Mouse (Mus musculus): ENCODE measurements around the gene Iqub. TPM values are rescaled to one million over a fixed set of nuclear protein-coding genes. Genes with fewer than 3 reads are reported as not detected.

Gene Iqub
- polyA plus RNA-seq, 1 experiment, result 0.33 TPM

GRCm38 (mm10) chr6:24546716-24547420, 32.0 kb upstream of the Iqub start:
- Histone ChIP-seq H3K27ac (ENCODE audit: insufficient read depth, low read length) (no peak overlapping the region), H3K9ac (ENCODE audit: low read depth, poor library complexity, severe bottlenecking) (no peak overlapping the region), H3K4me3 (ENCODE audit: low read depth, low read length) (no peak overlapping the region), H3K4me1 (ENCODE audit: control insufficient read depth, insufficient read depth, low read length) (no peaks in the 10 kb centered on the region), H3K9me3 (replicated peaks; ENCODE audit: control insufficient read depth, insufficient read depth, low read length, poor library complexity, severe bottlenecking) (no peaks in the 10 kb centered on the region), H3K36me3 (ENCODE audit: control insufficient read depth, insufficient read depth, low read length, poor library complexity, severe bottlenecking) (no peaks in the 10 kb centered on the region), H3K27me3 (ENCODE audit: control insufficient read depth, insufficient read depth, low read length, poor library complexity, severe bottlenecking) (no peaks in the 10 kb centered on the region)
- no peak for TF ChIP-seq CTCF (IDR thresholded peaks at IDR 0.05; ENCODE audit: low read depth, low read length)
- TF ChIP-seq EP300 (IDR thresholded peaks at IDR 0.05; ENCODE audit: insufficient read depth, low read depth, low read length), result no peak
- TF ChIP-seq POLR2A (IDR thresholded peaks at IDR 0.05; ENCODE audit: insufficient read depth, low read length), result no peak

GRCm38 (mm10) chr6:24543119-24543591, 28.3 kb upstream of the Iqub start:
- H3K27me3 ChIP-seq (ENCODE audit: control insufficient read depth, insufficient read depth, low read length, poor library complexity, severe bottlenecking), result no peaks in the 10 kb centered on the region
- H3K9ac ChIP-seq (ENCODE audit: low read depth, poor library complexity, severe bottlenecking), result no peak overlapping the region
- TF ChIP-seq EP300 (IDR thresholded peaks at IDR 0.05; ENCODE audit: insufficient read depth, low read depth, low read length) (no peak), CTCF (IDR thresholded peaks at IDR 0.05; ENCODE audit: low read depth, low read length) (no peak), POLR2A (IDR thresholded peaks at IDR 0.05; ENCODE audit: insufficient read depth, low read length) (no peak)
- H3K4me1 ChIP-seq (ENCODE audit: control insufficient read depth, insufficient read depth, low read length), result no peaks in the 10 kb centered on the region
- H3K27ac ChIP-seq (ENCODE audit: insufficient read depth, low read length), result no peak overlapping the region
- no peak overlapping the region for H3K4me3 ChIP-seq (ENCODE audit: low read depth, low read length)
- H3K9me3 ChIP-seq (replicated peaks; ENCODE audit: control insufficient read depth, insufficient read depth, low read length, poor library complexity, severe bottlenecking), result no peaks in the 10 kb centered on the region
- no peaks in the 10 kb centered on the region for H3K36me3 ChIP-seq (ENCODE audit: control insufficient read depth, insufficient read depth, low read length, poor library complexity, severe bottlenecking)

GRCm38 (mm10) chr6:24542393-24542792, 27.5 kb upstream of the Iqub start:
- no peak overlapping the region for H3K4me3 ChIP-seq (ENCODE audit: low read depth, low read length)

GRCm38 (mm10) chr6:24540106-24540505, 25.2 kb upstream of the Iqub start:
- H3K4me3 ChIP-seq (ENCODE audit: low read depth, low read length), result no peak overlapping the region
- H3K4me1 ChIP-seq (ENCODE audit: control insufficient read depth, insufficient read depth, low read length), result no peaks in the 10 kb centered on the region
- H3K9me3 ChIP-seq (replicated peaks; ENCODE audit: control insufficient read depth, insufficient read depth, low read length, poor library complexity, severe bottlenecking), result no peaks in the 10 kb centered on the region
- TF ChIP-seq EP300 (IDR thresholded peaks at IDR 0.05; ENCODE audit: insufficient read depth, low read depth, low read length) (no peak), POLR2A (IDR thresholded peaks at IDR 0.05; ENCODE audit: insufficient read depth, low read length) (no peak), CTCF (IDR thresholded peaks at IDR 0.05; ENCODE audit: low read depth, low read length) (no peak)
- no peak overlapping the region for H3K9ac ChIP-seq (ENCODE audit: low read depth, poor library complexity, severe bottlenecking)
- no peaks in the 10 kb centered on the region for H3K27me3 ChIP-seq (ENCODE audit: control insufficient read depth, insufficient read depth, low read length, poor library complexity, severe bottlenecking)
- H3K27ac ChIP-seq (ENCODE audit: insufficient read depth, low read length), result no peak overlapping the region
- H3K36me3 ChIP-seq (ENCODE audit: control insufficient read depth, insufficient read depth, low read length, poor library complexity, severe bottlenecking), result no peaks in the 10 kb centered on the region

More at GRCm38 (mm10) chr6:24542393-24542792, 27.5 kb upstream of the Iqub start:
- no peak overlapping the region for H3K9ac ChIP-seq (ENCODE audit: low read depth, poor library complexity, severe bottlenecking)
- H3K27me3 ChIP-seq (ENCODE audit: control insufficient read depth, insufficient read depth, low read length, poor library complexity, severe bottlenecking), result no peaks in the 10 kb centered on the region
- H3K4me1 ChIP-seq (ENCODE audit: control insufficient read depth, insufficient read depth, low read length), result no peaks in the 10 kb centered on the region
- no peaks in the 10 kb centered on the region for H3K9me3 ChIP-seq (replicated peaks; ENCODE audit: control insufficient read depth, insufficient read depth, low read length, poor library complexity, severe bottlenecking)
- H3K36me3 ChIP-seq (ENCODE audit: control insufficient read depth, insufficient read depth, low read length, poor library complexity, severe bottlenecking), result no peaks in the 10 kb centered on the region
- H3K27ac ChIP-seq (ENCODE audit: insufficient read depth, low read length), result no peak overlapping the region
- no peak for TF ChIP-seq CTCF (IDR thresholded peaks at IDR 0.05; ENCODE audit: low read depth, low read length)
- TF ChIP-seq EP300 (IDR thresholded peaks at IDR 0.05; ENCODE audit: insufficient read depth, low read depth, low read length), result no peak
- TF ChIP-seq POLR2A (IDR thresholded peaks at IDR 0.05; ENCODE audit: insufficient read depth, low read length), result no peak

GRCm38 (mm10) chr6:24538435-24538834, 23.6 kb upstream of the Iqub start:
- Histone ChIP-seq H3K4me3 (ENCODE audit: low read depth, low read length) (no peak overlapping the region), H3K36me3 (ENCODE audit: control insufficient read depth, insufficient read depth, low read length, poor library complexity, severe bottlenecking) (no peaks in the 10 kb centered on the region), H3K9me3 (replicated peaks; ENCODE audit: control insufficient read depth, insufficient read depth, low read length, poor library complexity, severe bottlenecking) (no peaks in the 10 kb centered on the region), H3K27me3 (ENCODE audit: control insufficient read depth, insufficient read depth, low read length, poor library complexity, severe bottlenecking) (no peaks in the 10 kb centered on the region), H3K4me1 (ENCODE audit: control insufficient read depth, insufficient read depth, low read length) (no peaks in the 10 kb centered on the region), H3K9ac (ENCODE audit: low read depth, poor library complexity, severe bottlenecking) (no peak overlapping the region), H3K27ac (ENCODE audit: insufficient read depth, low read length) (no peak overlapping the region)
- TF ChIP-seq POLR2A (IDR thresholded peaks at IDR 0.05; ENCODE audit: insufficient read depth, low read length), result no peak
- TF ChIP-seq EP300 (IDR thresholded peaks at IDR 0.05; ENCODE audit: insufficient read depth, low read depth, low read length), result no peak
- TF ChIP-seq CTCF (IDR thresholded peaks at IDR 0.05; ENCODE audit: low read depth, low read length), result no peak

GRCm38 (mm10) chr6:24532804-24533203, 17.9 kb upstream of the Iqub start:
- H3K9me3 ChIP-seq (replicated peaks; ENCODE audit: control insufficient read depth, insufficient read depth, low read length, poor library complexity, severe bottlenecking), result no peaks in the 10 kb centered on the region
- no peak overlapping the region for H3K9ac ChIP-seq (ENCODE audit: low read depth, poor library complexity, severe bottlenecking)
- H3K4me1 ChIP-seq (ENCODE audit: control insufficient read depth, insufficient read depth, low read length), result no peaks in the 10 kb centered on the region
- H3K27ac ChIP-seq (ENCODE audit: insufficient read depth, low read length), result no peak overlapping the region
- TF ChIP-seq CTCF (IDR thresholded peaks at IDR 0.05; ENCODE audit: low read depth, low read length), result no peak
- TF ChIP-seq EP300 (IDR thresholded peaks at IDR 0.05; ENCODE audit: insufficient read depth, low read depth, low read length), result no peak
- no peak for TF ChIP-seq POLR2A (IDR thresholded peaks at IDR 0.05; ENCODE audit: insufficient read depth, low read length)
- H3K36me3 ChIP-seq (ENCODE audit: control insufficient read depth, insufficient read depth, low read length, poor library complexity, severe bottlenecking), result no peaks in the 10 kb centered on the region
- H3K4me3 ChIP-seq (ENCODE audit: low read depth, low read length), result no peak overlapping the region
- no peaks in the 10 kb centered on the region for H3K27me3 ChIP-seq (ENCODE audit: control insufficient read depth, insufficient read depth, low read length, poor library complexity, severe bottlenecking)
